Mouse (Mus musculus) left cerebral cortex, postnatal 10 days (tissue): Measurements from ENCODE around the gene Schip1. TPM values are rescaled to one million over a fixed set of nuclear protein-coding genes. Genes with fewer than 3 reads are reported as not detected.

Experiments
- DNase-seq, 2 experiments: peaks; one replicate each; pipeline ENCODE4 v3.0.0; 2021 to 2022; ENCODE audit warnings: low spot score in 2 of 2, mixed read lengths in 1 of 2; ENCODE audit errors: extremely low spot score in 1 of 2
- intact Hi-C: fragments of 180-260 bp; cut with DNase I; formaldehyde crosslinking; loops from one replicate; pipeline ENCODE4 v1.15.1; 2025
- total RNA-seq, 2 experiments: library from RNA; stranded (reverse); gene quantifications; 2 replicates each; pipeline ENCODE4 v1.2.3; 2021

The Schip1 gene
- total RNA-seq, 2 experiments from 2014 or later = 182 to 193 TPM

DNA sequence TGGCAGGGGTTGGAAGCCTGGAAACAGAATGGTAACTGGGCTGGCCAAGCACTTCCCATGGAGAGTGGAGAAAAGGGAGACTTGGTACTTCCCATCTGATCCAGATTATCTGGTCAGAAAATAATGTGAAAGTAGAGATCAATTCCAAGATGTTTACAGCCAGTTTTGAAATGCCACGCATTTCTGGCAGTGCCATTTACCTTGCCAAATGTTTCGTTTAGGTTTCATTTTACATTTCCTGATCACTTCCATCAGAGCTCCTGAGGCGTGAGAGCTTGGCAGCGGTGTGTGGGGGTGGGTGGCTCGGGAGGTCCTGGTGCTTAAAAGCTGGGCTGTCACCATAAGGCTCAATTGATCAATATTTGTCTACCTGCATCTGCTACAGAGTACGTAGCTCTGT is 426.9 kb downstream of the Schip1 start:
- no peak for DNase-seq
- intact Hi-C loops = loop anchor here (5.0 kb wide), 1 partner anchor 434 kb away; no protein-coding TSS in a partner anchor

DNA sequence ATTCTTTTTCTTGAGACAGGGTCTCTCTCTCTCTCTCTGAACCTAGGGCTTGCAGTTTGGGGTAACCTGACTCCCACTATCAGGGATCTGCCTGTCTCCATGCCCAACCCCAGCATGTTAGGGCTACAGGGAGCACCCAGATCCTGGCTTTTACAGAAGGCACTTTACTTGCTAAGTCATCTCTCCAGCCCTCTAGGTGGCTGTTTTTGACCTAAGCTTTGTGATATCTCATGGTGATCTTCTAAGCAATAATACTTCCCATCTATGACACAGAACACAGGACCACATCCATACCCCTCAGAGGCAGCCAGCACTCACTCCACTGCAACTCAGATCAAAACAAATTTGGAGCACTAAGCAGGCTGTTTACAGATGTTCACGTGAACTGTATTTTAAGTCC is 427.5 kb downstream of the Schip1 start:
- intact Hi-C loops = loop anchor here (5.0 kb wide), 1 partner anchor 435 kb away; no protein-coding TSS in a partner anchor
- DNase-seq = no peak

DNA sequence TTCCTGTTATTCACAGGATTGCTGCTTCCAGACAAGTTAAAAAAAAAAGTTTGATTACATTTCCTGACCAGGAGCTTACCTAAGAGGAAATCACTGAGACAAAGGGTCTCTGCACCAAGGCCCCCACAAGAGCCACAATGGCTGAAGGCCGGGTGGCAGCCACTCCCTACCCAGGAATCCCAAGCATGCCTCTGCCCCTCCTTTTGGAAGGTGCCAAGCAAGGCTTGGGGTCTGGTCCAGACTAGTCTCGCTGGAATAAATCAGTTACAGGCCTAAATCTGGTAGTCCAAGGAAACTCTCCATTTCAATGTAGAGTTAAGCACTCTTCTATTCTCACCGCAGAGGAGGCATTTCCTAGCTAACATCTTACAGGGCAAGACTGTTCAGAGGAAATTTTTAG is 427.9 kb downstream of the Schip1 start:
- intact Hi-C loops = loop anchor here (5.0 kb wide), 1 partner anchor 435 kb away; no protein-coding TSS in a partner anchor
- DNase-seq = peak in 1 of 2 experiments; percentile 40

DNA sequence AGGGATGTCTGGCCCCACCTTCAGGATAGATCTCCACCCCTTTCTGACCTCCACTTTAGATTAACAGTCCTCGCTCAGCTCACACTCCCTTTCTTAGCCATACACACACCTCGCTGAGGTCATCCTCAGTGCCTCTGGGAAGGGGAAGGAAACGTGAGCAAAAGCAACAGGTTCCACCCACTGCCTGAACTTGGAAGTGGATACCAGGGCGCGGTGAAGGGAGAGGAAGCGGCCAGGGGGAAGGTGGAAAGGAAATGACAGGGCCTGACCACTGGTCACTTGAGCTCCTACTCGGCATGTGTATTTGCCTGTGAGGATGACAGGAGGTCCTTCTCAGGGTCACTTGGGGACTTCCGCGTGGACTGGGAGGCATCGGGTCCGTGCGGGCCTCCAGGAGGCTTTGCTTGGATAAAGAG is 428.6 kb downstream of the Schip1 start:
- intact Hi-C loops = loop anchor here (5.0 kb wide), 1 partner anchor 436 kb away; no protein-coding TSS in a partner anchor
- peak in 1 of 2 experiments; percentile 70 for DNase-seq

DNA sequence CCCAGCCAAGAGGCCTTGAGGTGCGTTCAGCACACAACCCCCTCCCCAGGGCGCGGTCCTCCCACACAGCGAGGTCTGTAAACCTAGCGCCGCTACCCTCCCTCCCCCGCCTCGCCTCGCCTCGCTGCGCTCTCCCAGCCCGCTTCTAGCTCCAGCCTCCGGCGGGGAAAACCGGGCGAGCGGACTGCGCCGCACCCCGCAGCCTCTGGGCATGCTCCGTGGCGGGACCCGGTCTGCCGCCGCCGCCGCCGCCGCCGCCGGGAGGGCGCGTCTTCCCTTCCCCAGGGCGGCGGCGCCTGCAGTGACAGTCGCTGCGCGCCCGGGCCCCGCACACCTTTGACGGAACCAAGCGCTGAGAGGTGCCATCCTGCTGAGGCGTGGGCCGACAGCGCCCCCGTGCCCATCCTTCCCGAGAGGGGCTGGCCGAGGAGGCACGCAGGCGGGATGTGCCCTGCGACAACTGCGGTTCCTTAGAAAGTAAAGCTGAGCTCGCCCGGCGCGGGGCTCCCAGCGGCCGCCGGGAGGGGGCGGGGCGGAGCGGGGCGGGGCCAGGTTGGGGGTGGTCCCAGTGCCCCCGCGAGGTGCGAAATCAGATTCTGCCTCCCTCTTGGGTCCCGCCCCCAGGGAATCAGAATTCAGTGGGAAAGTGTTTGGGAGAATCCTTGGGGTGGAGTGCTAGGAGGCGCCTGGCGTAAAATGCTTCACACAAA is 429.1 kb downstream of the Schip1 start:
- intact Hi-C loops = loop anchor here (5.0 kb wide), 1 partner anchor 436 kb away; no protein-coding TSS in a partner anchor
- DNase-seq = peak; percentile 53 to 85

DNA sequence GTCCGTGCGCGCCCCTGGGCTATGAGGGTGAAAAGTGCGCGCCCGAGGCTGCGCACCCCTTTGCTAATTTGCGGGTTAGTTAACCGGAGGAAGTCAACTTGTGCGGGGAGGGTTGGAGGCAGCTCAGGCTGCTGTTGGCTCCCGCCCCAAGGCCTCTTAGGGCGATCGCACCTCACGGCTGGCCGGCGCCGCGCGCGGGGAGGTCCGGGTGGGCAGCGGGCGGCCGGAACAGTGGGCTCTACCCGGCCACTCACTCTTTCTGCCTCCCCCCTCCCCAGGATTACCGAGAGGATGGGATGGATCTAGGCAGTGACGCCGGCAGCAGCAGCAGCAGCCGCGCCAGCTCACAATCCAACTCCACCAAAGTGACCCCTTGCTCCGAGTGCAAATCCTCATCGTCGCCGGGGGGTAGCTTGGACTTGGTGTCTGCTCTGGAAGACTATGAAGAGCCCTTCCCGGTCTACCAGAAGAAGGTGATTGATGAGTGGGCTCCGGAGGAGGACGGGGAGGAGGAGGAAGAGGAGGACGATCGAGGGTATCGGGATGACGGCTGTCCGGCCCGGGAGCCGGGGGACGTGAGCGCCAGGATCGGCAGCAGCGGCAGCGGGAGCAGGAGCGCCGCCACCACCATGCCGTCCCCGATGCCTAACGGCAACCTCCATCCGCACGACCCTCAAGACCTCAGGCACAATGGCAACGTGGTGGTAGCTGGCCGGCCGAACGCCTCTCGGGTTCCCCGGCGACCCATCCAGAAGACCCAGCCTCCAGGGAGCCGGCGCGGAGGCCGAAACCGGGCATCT is 429.9 kb downstream of the Schip1 start:
- DNase-seq = no peak
- intact Hi-C loops = loop anchor here (5.0 kb wide), 2 partner anchors 48 to 437 kb away; no protein-coding TSS in a partner anchor

DNA sequence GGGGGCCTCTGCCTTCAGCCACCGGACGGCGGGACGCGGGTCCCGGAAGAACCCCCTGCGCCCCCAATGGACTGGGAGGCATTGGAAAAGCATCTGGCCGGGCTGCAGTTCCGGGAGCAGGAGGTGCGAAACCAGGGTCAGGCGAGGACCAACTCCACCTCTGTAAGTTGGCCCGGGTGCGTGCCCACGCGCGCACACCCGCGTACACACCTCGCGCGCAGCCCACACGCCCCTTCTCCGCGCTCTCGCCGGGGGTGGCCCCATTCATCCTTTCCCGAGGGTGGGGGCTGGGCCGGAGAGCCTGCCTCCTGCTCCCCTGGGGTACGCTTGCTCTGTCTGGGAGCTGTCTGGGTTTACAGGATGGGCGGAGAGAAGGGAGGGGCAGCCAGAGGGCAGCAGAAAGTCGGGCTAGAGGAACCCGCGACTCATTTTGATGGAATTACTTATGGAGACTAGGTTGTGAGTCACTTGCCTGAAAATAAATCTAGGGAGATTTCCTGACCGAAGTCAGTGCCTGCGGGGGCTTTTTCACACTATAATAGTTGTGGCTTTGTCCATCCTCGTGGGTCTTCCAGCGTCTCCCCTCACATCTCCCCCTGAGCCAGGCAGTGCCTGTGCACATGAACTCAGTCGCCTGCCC is 430.6 kb downstream of the Schip1 start:
- intact Hi-C loops = loop anchor here (5.0 kb wide), 1 partner anchor 47 kb away; no protein-coding TSS in a partner anchor
- peak; percentile 34 to 81 for DNase-seq

DNA sequence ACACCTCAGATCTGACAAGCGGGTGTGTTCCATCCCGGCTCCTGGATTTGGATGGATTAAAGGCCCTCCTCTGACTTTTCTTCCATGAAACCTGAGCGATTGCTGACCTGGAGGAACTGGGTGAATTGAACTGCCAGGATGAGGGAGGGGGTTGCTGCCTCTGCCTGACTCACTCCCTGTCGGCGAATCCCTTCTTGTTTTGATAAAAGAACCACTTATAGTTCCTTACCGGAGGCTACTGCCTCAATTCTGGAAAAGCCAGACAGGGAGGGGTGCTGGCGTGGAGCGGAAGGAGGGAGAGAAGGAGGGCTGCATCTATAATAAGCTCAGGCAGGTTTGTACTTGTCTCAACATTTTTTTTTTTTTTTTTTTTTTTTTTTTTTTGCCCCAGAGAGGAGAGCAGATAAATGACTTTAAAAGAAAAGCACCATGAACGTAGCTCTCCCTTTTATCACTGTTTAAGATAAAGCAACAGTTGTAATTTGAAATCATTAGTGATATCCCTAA is 431.2 kb downstream of the Schip1 start:
- intact Hi-C loops = loop anchor here (5.0 kb wide), 1 partner anchor 47 kb away; no protein-coding TSS in a partner anchor
- peak in 1 of 2 experiments; percentile 40 for DNase-seq

DNA sequence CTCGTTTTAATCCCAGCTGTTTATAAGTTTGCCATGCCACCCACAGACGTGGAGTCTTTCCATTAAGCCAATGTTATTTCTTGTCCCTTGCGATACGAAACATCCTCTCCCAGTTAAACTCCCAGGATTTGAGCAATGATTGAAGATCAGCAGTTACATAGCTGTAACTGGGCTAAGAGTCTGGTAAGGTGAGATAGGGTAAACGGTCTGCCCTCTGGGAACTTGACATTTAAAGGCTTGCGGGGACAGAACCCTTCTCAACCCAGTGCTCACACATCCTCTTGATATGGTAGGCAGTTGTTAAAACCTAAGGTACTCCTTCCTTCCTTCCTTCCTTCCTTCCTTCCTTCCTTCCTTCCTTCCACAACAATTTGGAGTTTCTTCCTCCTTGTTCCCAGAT is 431.9 kb downstream of the Schip1 start:
- intact Hi-C loops = loop anchor here (5.0 kb wide), 1 partner anchor 46 kb away; no protein-coding TSS in a partner anchor
- DNase-seq = no peak

DNA sequence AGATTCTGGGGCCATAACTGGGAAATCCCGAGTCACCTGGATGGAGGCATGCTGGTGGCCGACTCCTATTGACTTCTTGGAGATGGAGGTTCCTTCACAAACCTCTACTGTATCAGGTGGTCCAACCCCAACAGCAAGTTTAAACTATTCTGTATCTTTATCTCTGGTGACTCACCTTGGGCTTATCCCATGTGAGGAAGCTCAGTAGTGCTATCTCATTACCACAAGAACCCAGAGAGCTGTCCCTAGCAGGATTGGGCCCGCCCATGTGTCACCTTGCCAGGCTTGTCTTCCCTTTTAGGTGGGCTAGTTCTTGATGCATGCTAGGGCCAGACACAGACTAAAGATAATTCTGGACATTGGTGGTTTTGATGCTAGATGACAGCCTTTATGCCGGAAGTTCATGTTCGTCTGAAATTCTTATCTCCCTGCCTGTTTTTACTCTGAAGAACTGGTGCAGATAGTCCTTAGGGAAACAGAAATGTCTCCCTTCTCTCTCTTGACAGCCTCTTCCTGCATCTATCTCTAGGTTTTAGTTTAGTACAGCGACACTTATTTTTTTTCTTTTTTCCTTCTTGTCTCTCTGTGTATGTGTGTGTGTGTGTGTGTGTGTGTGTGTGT is 435.0 kb downstream of the Schip1 start:
- no peak for DNase-seq
- intact Hi-C loops = loop anchor here (5.0 kb wide), 1 partner anchor 43 kb away; no protein-coding TSS in a partner anchor

DNA sequence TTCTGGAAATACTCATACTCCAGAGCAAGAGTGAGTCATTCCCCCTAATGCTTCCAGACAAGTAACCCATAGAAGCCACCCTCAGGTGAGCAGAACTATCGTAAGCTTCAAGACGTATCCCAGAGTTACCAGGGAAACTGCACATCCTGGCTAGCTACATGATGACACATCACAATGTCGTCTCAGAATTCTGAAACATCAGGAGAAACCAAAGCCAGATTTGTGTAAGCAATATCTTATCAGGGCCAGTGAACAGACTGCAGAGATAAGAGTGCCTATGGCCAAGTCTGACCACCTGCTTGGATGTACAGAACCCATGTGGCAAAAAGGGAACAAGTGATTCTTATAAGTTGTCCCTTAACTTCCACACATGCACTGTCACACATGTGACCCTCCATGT is 440.2 kb downstream of the Schip1 start:
- intact Hi-C loops = no loop called here
- no peak for DNase-seq

DNA sequence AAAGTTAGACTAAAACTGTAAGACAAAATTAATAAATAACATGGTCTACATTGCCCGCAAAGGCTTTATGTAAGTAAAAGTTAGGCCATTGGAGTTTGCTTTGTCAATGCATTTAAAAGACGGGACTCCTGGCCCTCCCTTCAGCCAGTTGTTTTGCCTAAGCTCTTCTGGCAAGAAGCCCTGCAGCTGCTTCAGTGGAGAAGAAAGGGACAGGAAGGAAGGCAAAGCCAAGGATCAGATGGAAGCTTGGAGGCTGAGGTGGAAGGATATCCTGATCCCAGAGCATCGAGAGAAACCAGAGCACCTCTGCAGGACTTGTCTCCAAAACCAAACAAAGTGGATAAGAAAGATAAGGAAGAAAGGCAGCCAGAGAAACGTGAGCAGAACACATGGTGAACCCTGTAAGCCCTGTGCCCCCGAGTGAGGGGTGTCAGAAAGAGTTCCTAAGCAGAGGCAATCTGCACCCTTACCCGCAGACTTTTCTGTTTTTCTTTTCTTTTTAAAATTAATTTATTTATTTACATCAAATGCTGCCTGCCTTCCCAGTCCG is 442.2 kb downstream of the Schip1 start:
- intact Hi-C loops = no loop called here
- DNase-seq = no peak

DNA sequence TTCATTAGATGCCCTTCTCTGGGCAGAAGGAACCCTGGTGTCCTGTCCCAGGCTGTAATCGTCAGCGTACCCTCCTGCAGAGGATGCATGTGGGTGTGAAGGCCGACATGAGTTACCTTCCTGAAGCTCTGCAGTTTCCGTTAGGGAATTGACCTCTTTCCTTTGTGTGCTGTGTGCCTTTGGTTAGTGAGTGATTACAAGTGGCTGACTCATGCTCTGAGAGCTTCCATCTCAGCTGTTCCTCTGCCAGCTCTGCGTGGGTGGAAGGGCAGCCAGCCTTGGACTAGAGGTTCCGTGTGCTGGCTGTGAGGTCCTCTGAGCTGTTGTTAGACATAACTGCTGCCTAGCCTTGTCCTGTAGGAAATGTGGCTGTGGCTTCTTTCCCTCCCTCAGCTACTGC is 444.0 kb downstream of the Schip1 start:
- intact Hi-C loops = no loop called here
- peak in 1 of 2 experiments; percentile 66 for DNase-seq

DNA sequence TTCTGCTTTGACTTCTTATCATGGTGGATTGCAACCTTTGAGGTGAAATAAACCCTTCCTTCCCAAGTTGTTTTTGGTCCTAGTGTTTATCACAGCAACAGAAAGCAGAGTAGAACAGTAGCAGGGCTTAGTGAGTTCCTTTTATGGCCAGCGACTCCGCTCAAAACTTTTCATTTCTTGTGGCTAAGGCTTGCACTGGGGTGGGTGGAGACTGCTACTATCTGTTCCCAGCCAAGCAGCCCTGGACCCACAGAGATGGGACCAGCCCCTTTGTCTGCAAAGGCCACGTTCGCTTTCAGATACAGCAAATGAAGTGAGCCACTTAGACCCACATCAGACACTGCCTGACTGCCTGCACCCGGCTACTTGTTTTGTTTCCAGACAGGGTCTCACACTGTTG is 446.3 kb downstream of the Schip1 start:
- no peak for DNase-seq
- intact Hi-C loops = no loop called here

DNA sequence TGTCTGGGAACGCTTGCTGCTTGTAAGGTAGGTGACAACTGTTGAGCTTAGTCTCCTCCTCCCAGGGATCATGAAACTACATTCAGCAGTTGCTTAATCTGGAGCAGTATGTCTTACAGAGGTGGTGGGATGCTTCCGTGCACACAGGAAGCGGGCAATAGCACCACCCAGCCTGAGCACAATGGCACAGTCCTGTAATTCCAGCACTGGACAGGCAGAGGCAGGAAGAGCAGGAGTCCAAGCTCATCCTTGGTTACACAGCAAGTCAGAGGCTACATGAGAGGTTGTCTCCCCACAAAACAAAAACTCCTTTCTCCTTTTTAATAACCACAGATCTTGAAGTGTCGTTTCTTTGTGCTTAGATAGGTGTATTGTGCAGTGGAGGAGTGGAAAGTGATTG is 447.1 kb downstream of the Schip1 start:
- no peak for DNase-seq
- intact Hi-C loops = no loop called here

DNA sequence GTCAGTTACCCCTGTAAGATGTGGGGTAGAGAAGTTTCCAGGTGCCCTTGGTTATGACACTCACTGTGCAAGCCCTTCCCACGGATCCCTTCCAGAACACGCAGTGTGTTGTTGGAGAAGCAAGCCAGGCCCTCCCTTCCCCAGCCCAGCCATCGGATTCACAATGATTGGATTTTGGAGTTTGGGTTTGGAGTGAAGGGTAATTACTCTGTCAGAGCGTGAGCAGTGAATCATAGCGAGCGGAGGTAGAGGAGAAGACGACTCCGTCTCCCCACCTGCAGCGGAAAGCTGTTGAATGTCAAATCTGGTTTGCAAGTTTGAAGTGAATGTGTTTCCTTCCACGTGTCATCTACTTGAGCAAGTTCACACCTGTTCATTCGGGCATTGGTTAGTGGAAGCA is 447.7 kb downstream of the Schip1 start:
- intact Hi-C loops = no loop called here
- no peak for DNase-seq

DNA sequence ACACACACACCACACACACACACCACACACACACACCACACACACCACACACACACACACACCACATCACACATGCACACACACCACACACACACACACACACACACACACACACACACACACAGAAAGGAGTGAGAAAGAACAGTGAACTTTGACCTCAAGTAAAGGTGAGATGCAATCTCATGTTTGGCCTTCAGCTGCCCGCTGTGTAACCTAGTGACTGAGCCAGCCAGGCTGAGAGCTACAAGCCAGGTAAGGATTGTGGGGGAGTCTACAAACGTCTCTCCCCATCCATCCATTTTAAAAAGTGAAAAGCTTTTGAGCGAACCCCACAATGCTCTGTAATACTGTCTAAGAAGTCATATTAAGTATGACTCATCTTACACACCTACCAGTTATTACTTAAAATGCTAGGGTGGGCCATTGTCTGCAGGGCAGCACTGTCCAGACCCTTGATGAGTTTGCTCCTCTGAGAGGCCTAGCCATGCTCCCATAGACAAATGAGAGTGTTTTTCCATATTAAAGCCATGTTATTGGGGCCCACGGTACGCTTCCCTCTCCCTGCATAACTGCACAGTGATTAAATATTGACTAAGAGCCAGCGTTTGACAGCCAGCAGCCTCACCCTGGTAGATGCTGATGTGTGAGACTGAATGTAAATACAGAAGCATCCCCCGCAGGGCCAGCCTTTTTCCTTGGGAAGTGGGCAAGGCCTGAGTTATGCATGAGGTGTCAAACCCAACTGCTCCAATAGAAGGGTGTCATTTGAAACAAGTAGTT is 448.9 kb downstream of the Schip1 start:
- intact Hi-C loops = no loop called here
- no peak for DNase-seq

DNA sequence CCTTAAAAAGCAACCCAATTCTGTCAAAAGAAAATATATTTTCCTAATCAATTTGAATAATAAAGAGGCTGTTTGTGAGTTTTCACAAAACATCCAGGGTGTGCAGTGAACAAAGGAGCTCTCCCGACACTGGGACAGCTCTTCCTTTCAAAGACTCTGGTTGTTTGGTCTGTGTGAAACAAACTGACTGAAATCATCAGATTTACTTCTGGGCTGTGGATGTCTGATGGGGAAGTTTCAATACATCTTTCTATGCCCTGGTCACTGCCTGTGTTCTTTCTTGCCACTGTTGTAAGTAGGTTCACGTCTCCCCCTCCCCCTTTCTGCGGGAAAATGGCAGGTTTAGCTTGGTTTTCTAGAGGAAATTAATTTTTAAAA is 449.5 kb downstream of the Schip1 start:
- no peak for DNase-seq
- intact Hi-C loops = no loop called here
